Mouse (Mus musculus): ENCODE data around the gene Ccdc36.
A peak's percentile ranks its signal among the peaks of the same experiment; 100 is the strongest.

Gene Ccdc36

GRCm38 (mm10) chr9:108428384-108428783 is at the start of gene Ccdc36:
Ccdc36 (minus strand) TSS chr9:108428484.
- no peak for DNase-seq (ENCODE audit: low read depth)

DNA sequence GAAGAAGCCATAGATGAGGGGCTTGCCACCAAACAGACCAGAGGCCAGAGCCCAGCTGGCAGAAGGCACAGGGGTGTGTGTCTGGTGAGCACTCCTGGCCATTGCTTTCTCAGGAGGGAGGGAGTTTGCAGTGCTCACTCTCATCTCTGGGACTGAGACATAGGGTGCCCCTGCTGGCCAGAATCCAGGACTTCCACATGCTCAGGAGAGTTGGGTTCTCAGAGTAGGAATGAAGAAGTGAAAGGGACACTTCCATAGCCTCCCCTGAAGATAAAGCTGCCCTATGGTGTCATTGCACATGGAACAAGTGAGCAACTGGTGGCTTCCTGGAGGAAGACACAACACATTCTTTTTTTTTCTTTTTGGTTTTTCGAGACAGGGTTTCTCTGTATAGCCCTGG is 46.2 kb upstream of the Ccdc36 start:
- DNase-seq (ENCODE audit: low read depth), result peak; percentile 22

DNA sequence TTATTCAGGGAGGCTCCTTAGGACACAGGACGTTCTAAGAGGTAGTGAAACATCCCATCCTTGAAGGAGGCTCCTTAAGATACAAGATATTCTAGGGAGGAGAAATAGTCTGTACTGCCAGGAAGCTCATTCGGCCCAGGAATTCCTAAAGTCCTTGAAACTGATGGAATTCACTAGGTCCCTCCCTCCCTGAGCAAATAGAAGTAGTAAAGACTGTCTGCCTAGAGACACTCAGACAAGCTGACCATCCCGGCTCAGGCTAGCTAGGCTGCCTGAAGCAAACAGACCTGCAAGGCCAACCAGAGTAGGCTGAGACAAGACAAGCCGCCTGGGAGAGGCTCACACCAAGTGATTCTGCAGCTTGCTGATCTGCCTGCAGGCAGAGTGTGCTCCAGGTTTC is 41.6 kb upstream of the Ccdc36 start:
- DNase-seq (ENCODE audit: low read depth), result no peak

DNA sequence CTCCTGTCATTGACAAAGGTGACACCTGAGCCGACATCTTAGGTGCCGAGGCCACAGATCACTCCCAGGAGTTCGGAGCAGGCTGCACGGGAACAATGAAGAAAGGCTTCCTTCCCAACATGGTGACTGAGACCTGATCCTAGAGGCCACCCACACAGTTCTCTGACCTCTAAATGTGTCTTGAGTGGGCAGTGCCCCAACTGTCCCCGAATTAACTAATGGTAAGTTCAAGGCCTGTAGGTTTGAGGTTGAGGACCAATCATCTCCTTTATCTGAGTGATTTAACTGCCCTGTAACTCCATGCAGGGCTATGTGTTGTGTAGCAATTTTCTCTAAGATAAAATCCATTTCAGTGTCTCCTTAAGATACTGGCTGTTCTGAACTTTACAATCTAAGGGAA is 41.1 kb upstream of the Ccdc36 start:
- no peak for DNase-seq (ENCODE audit: low read depth)

GRCm38 (mm10) chr9:108466219-108466618 is 37.9 kb upstream of the Ccdc36 start:
- no peak for DNase-seq (ENCODE audit: low read depth)

- DNase-seq (ENCODE audit: low read depth), result no peak
Observed at GRCm38 (mm10) chr9:108463713-108464112, 35.4 kb upstream of the Ccdc36 start.

GRCm38 (mm10) chr9:108462192-108462591 is 33.9 kb upstream of the Ccdc36 start:
- no peak for DNase-seq (ENCODE audit: low read depth)

DNA sequence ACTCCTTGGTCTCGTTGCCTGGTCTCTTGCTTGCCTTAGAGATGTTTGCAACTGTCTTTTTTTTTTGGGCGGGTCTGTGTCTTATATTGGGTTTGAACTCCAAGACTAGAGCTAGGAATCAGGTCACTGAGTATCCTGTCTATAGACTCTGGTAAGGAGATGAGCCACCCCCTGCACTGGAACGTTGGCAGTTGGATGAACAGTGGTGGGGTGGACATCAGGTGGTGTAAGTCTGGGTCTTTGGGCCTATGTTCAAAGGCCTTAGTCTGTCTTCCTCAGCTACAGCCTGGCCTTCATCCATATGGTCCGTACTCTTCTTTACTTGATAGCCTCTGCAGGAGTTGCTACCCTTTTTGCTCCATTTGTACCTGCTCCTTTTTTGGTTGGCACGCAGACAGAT is 33.4 kb upstream of the Ccdc36 start:
- DNase-seq (ENCODE audit: low read depth), result no peak

GRCm38 (mm10) chr9:108461181-108461631 is 32.9 kb upstream of the Ccdc36 start, which contains the start of gene Klhdc8b:
Klhdc8b (minus strand) TSS chr9:108461581.
- peak; percentile 17 for DNase-seq (ENCODE audit: low read depth)

DNA sequence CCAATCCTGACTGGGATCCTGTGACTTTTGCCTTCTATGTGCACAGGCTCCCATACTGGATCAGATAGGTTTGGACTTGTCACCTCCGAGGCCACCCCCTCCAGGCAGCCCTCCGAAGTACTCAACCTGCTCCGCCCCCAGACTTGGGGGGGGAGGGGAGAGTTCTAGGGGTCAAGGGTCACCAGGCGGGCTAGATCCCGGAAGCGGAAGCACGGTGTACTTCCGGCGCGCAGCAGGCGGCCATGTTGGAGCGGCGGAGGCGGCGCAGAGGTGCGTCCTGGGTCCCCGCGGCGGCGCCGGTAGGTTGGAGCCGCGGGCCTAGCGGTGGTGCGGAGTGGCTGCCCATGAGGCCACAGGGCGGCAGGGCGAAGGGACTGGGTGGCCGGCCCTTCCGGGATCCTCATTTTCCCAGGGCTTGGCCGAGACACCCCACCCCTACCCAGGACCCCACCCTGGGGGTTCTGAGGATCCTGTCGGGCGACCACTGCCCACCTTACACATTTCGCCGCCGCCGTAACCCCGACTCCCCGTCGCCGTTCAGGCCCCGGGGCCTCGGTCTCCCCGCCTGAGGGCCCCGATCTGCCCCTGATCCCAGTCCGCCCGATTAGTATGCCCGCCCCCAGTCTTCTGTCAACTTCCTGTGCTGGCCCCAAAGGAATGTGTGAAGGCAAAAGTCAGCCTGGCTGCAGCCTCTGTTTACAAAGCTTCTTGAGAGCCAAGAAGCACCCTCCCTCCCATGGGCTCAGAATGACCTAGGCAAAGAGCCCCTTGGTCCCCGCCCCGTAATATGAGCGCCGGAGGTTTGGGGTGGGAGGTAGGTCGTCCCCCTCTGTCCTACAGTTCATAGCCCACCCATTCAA is 32.3 kb upstream of the Ccdc36 start, which contains the start of gene Ccdc71:
Gene Ccdc71 (plus strand): TSS at position 209 of the 860 bp plus-strand sequence.
- DNase-seq (ENCODE audit: low read depth), result peak; percentile 91

DNA sequence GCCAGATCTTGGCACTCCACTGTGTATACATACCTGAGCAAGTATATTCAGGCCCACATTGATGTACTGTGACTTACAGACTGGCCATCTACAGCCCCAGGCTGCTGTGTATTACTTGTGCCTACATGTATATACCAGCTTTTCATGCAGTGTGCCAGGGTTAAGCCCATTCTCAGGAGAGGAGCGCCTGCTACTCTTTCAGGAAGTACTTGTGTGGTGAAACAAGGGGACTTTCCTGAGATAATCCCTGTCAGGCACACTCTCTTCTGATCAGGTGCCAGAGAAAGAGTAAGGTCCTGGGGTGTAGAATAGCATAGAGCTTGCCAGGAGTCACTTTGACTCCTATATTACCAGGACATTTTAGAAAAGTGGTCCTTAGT is 31.6 kb upstream of the Ccdc36 start:
- no peak for DNase-seq (ENCODE audit: low read depth)

GRCm38 (mm10) chr9:108456953-108457352 is 28.7 kb upstream of the Ccdc36 start:
- no peak for DNase-seq (ENCODE audit: low read depth)

GRCm38 (mm10) chr9:108455747-108456571 is 27.7 kb upstream of the Ccdc36 start:
- DNase-seq (ENCODE audit: low read depth), result no peak

GRCm38 (mm10) chr9:108454429-108454828 is 26.1 kb upstream of the Ccdc36 start:
- DNase-seq (ENCODE audit: low read depth), result no peak

GRCm38 (mm10) chr9:108453458-108453857 is 25.2 kb upstream of the Ccdc36 start:
- DNase-seq (ENCODE audit: low read depth), result peak; percentile 30

DNA sequence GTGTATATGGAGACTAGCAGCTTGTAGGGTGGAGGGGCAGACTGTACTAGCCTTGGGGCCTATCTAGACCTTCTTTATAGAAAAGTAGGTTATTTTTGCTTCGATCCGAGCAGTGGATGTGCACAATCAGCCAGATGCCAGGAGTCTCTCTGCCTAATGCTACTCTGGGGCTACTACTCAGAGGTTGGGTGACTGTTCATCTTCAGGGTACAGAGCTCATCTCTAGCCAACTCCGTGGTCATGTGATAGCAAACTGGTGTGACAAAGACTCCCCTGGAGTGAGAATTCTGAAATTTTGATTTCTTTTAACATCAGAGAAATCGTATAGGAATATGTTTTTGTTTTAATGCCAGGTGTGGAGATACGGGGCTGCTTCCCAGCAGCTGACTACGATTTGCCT is 24.6 kb upstream of the Ccdc36 start:
- no peak for DNase-seq (ENCODE audit: low read depth)

GRCm38 (mm10) chr9:108452291-108452906 is 24.1 kb upstream of the Ccdc36 start:
- peak; percentile 89 for DNase-seq (ENCODE audit: low read depth)

GRCm38 (mm10) chr9:108451519-108452160 is 23.4 kb upstream of the Ccdc36 start:
- no peak for DNase-seq (ENCODE audit: low read depth)

DNA sequence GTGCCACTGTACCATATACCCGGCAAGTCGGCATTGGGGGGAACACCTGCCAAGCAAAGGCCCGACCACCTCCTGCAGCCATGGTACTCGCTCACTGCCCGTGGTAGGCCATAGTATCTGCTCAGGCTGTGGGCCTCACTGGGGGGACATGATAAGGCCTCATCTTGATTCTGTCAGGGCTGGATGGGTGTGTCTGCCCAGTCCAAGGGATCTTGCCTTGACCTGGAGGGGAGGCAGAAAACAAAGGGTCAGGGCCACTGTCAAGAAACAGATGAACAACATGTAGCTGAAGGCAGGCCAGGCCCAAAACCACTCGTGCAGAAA is 22.8 kb upstream of the Ccdc36 start:
- DNase-seq (ENCODE audit: low read depth), result no peak

DNA sequence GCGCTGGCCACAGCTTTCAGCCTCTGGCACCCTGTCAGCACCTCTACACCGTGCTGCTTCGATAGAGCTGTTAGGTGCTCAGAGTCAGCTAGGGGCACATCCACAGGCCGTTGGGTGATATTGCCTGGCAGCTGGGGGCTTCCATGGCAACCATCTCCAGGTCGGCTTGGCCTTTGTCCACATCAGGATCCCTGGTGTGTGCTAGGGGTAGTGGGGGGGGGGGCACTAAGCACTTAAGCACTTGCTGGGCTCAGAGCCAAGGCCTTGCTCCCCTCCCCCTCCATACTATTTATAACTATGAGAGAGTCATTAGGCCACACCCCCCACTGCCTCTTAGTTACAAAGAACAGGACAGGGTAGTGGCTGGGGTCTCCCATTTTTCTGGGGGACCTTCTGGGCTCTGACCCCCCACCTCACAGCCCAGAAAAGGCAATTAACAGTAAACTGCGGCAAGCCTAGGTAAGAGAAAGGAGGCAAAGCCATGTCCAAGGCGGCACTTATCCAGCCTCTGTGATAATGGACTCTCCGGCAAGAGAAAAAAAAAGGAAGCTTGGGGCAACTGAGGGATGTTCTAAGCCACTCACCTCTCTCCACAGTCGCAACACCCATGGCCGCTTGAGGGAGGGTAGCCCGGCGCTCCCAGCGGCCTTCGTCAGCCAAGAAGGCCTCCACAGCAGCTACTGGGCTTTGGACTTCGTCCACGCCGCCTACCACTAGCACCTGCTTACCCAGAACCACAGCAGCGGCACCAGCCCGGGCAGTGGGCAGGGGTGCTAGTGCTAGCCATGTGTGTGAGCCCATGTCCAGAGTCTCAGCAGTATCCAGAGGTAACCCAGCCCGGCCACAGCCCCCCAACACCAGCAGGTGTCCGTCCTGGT is 22.2 kb upstream of the Ccdc36 start:
- peak; percentile 52 for DNase-seq (ENCODE audit: low read depth)

GRCm38 (mm10) chr9:108449860-108450259 is 21.6 kb upstream of the Ccdc36 start:
- peak; percentile 35 for DNase-seq (ENCODE audit: low read depth)
